Mouse (Mus musculus) erythroblast, embryonic 14.5 days (primary cell): Measurements from ENCODE around the gene Gpr107.

Experiments
- GATA1 ChIP-seq: IDR thresholded peaks from 2 replicates; pipeline ENCODE4 v1.6.1; 2012; ENCODE audit warnings: low read length, inconsistent platforms, mixed read lengths
- TAL1 ChIP-seq: IDR thresholded peaks from 3 replicates; pipeline ENCODE4 v1.6.1; 2012; ENCODE audit warnings: low read length, inconsistent platforms, mixed read lengths

DNA sequence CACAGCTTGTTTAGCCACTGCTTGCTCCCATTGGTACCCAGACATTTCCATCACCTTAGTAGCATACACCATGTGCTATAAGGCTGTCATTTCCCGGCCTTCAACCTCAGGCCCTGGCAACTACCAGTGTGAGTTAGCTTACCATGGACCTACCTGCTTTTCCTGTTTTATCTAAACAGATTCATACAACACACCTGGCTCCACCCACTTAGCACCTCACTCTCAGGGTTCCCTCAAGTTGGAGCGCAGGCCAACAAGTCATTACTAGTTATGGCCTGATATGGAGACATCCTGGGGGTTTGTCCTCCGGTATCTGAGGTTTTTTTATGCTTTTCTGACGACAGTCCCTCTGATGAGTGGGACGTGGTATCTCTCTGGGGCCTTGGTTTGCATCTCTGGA lies 28.6 kb upstream of the Gpr107 start:
- TF ChIP-seq TAL1 (no peak), GATA1 (no peak)
